Mouse (Mus musculus): Measurements from ENCODE around the gene Fbp2.
"Not testable (repeated sequence)": the region's sequence is repeated elsewhere in the genome, so short reads cannot be mapped to it uniquely, and the experiment has no call there.

The Fbp2 gene

DNA sequence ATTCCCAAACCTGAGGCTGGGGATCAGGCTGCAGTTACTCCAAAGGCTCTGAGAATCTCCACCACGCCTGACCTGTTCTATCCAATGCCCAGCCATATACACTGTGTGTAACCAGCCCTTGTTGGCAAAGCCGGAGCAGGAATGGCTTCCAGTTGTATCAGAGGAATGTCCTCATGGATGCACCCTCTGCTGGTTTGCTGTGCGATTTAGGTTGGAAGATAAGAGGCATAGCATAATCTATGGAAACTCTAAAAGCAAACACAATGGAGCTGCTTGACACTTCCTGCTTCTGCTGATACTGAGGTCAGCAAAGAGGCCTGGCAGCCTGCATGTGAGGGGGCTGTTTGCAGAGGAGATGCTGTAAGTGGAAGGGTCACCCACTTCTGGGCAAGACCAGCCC lies 4.7 kb upstream of the Fbp2 start:
- no peak for DNase-seq

DNA sequence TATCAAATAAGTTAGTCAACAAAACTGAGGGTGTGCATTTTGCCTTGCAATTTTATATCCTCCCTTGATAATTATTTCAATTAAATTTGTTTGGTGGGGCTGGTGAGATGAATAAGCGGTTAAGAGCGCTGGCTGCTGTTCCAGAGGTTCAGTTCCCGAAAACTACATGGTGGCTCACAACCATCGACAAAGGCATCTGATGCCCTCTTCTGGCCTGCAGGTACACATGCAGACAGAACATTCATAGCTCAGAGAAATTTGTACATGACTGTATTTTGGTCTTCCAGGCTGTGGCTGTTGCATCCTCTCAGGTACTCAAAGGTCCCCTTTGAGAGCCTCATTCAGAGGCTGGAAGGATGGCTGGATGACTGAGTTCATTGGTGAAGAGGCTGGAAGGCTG lies 1.8 kb upstream of the Fbp2 start:
- no peak for DNase-seq

DNA sequence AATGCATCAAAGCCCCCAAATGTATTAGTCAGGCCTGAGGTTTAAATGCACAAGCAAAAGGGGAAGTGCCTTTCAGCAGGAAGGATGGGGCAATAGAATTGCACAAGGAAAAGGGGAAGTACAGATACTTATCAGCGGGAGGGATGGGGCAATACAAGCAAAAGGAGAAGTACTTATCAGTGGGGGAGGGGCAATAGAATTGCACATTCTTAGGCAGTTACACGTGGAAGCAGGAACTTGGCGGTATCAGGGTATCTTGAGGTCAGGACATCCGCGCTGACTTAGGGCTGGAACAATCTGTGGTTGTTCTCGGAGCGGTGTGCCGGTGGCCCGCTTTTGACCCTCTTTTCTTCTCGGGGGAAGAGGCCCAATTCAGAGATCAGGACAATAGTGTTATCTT lies 1.0 kb upstream of the Fbp2 start:
- not testable (repeated sequence) for DNase-seq

DNA sequence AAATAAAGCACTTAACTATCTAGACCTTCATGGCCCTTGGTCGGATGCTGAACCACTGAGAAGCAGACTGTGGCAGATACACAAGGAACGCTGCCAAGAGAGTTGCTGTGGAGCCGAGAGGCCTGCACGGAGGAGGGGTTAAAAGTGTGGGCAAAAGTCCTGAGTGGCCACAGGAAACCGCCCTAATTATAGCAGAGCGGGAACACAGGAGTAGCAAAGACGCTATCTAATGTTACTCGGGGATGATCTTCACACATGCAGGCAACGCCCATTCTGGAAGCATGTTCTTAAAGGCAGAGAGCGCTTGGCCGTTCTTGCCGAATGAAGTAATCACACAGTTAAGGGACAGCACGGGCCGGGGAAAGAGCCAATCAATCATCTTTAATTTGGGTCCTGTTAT lies 1.4 kb downstream of the Fbp2 start:
- no peak for DNase-seq

DNA sequence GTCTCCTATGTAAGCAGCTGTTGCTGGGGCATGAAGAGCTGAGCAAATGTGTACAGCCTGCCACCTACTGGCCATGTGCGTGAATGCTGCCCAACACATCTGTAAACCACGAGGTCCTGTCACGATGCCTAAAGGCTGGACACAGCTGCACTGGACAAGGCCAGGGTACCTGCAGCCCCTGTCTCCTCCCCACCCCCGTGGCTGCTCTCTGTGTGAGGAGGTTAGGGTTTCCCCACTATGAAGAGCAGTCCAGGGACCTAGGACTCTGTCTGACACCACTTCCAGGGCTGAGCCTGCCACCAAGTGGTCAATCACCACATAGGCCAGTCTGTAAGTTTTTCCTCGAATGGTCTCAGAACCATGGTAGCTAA lies 1.9 kb downstream of the Fbp2 start:
- peak; percentile 36 to 49 for DNase-seq

DNA sequence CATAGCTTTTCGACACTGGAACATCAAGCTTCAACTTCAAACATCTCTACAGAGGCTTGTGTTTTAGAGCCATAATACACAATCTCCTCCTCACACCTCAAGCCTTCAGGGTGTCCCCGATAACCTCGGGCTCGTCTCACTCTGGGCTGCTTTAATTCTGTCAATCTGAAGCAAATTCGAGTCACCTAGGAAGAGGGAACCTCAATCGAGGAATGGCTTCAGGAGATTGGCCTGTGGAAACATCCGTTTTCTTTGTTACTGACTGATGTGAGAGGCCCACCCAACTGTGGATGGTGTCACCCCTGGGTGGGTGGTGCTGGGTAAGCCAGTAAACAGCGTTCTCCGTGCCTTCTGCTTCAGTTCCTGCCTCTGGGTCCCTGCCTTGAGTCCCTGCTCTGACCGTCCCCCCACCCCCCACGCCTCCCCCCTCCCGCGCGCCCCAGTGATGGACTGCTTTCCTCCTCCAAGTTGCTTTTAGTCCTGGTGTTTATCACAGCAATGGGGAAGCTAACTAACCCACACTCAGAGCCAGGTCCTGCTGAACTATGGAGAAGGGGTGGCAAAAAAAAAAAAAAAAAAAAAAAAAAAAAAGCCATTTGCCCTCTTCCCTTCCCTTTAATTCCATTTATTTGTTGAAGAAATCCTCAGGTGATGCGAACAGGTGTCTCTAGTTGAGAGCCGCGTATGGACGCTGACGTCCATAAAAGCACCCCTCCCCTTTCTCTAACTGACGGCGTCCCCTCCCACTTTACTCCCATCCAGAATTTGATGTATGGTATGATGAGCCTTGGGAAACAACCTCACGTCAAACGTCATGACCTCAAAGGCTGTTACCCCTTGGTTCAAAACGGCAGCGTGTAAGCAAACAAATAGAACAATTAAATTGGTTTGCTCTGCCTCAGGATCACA lies 2.6 kb downstream of the Fbp2 start:
- DNase-seq, result no peak

DNA sequence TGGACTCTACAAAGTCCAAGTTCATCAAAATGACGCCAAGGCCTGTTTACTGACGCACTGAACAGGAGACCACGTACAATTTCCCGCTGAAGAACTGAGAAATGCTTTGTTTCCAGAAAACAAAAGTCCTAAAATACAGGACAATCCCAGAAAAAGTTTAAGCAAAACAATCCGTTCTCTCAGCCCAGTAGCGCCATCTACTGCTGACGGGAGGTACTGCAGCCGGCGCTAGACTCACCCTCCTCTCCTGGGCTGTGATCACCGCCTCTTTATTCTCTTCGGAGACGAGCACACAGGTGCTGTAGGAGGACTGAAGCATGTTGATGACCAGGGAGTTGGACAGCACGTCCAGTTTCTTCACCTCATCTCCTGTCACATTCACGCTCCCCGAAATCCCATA lies 3.6 kb downstream of the Fbp2 start:
- DNase-seq, result peak; percentile 55 to 59

- DNase-seq, result no peak
Observed at GRCm38 (mm10) chr13:62833341-62833740, 24.9 kb downstream of the Fbp2 start.

DNA sequence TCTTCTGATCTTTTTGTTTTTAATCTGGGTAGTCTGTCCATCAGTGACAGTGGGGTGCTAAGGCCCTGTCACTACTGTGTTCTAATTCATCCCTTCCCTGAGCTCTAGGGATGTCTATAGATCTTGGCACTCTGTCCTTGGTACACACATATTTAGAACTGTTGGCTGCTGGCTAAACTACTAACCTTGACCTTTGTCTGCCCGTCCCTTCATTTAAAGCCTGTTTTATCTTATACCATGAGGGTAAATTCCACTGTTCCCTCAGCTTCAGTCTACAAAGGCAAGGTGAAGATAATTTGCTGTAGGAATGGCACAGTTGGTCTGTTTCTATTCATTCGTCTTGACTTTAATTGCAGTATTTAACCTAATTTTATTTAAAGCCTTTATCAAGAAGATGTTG lies 26.0 kb downstream of the Fbp2 start:
- no peak for DNase-seq

DNA sequence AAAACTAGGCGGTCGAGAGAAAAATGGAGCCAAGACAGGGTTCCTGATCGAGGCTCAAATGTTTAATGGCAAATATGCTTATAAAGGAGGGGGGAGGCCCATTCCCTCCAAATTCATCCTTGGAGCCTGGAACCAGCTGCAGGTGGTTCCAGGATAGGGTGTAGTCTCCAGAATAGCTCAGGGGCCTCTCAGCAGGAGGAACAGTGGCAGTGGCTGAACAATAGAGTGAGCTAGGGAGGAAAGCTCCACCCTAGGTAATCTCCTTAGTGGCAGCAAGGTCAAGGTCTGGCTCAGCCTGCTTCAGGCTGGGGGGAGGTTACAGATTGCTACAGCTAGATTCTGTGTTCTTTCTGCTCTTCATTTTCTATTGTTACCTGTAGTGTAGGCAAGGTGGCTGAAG lies 42.5 kb downstream of the Fbp2 start:
- not testable (repeated sequence) for DNase-seq

- DNase-seq, result no peak
Observed at GRCm38 (mm10) chr13:62812713-62813112, 45.5 kb downstream of the Fbp2 start.

- DNase-seq, result not testable (repeated sequence)
Observed at GRCm38 (mm10) chr13:62807981-62808380, 50.2 kb downstream of the Fbp2 start.
